In the genomic region with DNA sequence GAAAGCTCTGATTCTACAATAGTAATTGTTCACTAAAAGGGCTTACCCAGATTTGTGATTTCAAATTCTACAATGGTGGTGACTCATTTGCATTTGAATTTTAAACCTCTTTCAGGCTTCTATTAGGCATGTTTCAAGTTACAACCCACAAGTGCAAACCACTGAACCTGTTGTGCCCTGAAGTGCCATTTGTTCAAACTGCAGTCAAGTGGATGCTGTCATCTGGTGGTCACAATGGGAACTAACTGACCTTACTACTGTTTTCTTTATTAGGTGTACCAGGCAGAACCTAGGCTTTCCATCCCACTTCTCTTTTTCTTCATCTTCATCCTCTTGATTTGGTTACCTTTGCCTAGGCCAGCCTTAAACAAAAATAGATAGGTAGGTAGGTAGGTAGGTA, we compare ENCODE assay signal across 10 mouse cellular contexts. TPM values are rescaled to one million over a fixed set of nuclear protein-coding genes. Genes with fewer than 3 reads are reported as not detected.
DNase-seq lines count a peak whose midpoint lies in the region; ATAC-seq and TF ChIP-seq lines count a peak whose summit lies in the region.
"Had no signal": no experiment of that assay in that cellular context is flagged by ENCODE, and none has a peak within 500 bp of the region (broad histone marks: within the 10 kb centered on the region; RNA-seq: fewer than 3 reads in every experiment).

No protein-coding gene starts in this region.

- H3K4me1 ChIP-seq in heart, embryonic 11.5 days (ENCODE audit: control insufficient read depth, insufficient read depth, low read length) = peaks cover 9% of the 10 kb centered on the region; the same call in 1 of the 2 replicates
- H3K4me1 ChIP-seq in lung, adult 2 months (ENCODE audit: control insufficient read depth, insufficient read depth, low read length) = no peaks in the 10 kb centered on the region
- H3K4me1 ChIP-seq: embryonic facial prominence, embryonic 13.5 days; limb, embryonic 12.5 days had no signal

- H3K9ac ChIP-seq in heart, embryonic 11.5 days (ENCODE audit: low read depth, low read length) = no peak overlapping the region
- H3K9ac ChIP-seq: embryonic facial prominence, embryonic 13.5 days; limb, embryonic 12.5 days had no signal

- no peak overlapping the region for H3K27ac ChIP-seq in heart, embryonic 11.5 days (ENCODE audit: low read depth, low read length)
- H3K27ac ChIP-seq: embryonic facial prominence, embryonic 13.5 days; limb, embryonic 12.5 days had no signal

- no peaks in the 10 kb centered on the region for H3K27me3 ChIP-seq in heart, embryonic 11.5 days (ENCODE audit: control insufficient read depth, insufficient read depth, low read length)
- H3K27me3 ChIP-seq: embryonic facial prominence, embryonic 13.5 days; limb, embryonic 12.5 days had no signal

- H3K4me2 ChIP-seq in heart, embryonic 11.5 days = no peak overlapping the region
- H3K4me2 ChIP-seq: embryonic facial prominence, embryonic 13.5 days; limb, embryonic 12.5 days had no signal

- no peak for TF ChIP-seq POLR2A in lung, adult 2 months (IDR thresholded peaks at IDR 0.05; ENCODE audit: borderline replicate concordance, extremely low read depth, low read depth, low read length)

- peaks cover 5% of the 10 kb centered on the region; the same call in 1 of the 2 replicates for H3K36me3 ChIP-seq in heart, embryonic 11.5 days (ENCODE audit: control insufficient read depth, insufficient read depth, low read length)

- TF ChIP-seq CTCF in lung, adult 2 months (IDR thresholded peaks at IDR 0.05; ENCODE audit: insufficient read depth, low read length) = peak; percentile 57

- no peak for ATAC-seq in heart, embryonic 11.5 days (replicated peaks; ENCODE audit: insufficient number of reproducible peaks, low FRiP score, low TSS enrichment)

- H3K9me3 ChIP-seq in heart, embryonic 11.5 days (replicated peaks; ENCODE audit: control insufficient read depth, low read length) = no peaks in the 10 kb centered on the region
- H3K9me3 ChIP-seq: embryonic facial prominence, embryonic 13.5 days; limb, embryonic 12.5 days had no signal

- DNase-seq in heart, adult 8-10 months (ENCODE audit: low spot score) = peak; percentile 47
- peak; percentile 25 to 28 for DNase-seq in urinary bladder, postnatal 36 days (ENCODE audit: low spot score in 2 of 2)
- DNase-seq in urinary bladder, postnatal 4 days (ENCODE audit: low spot score in 2 of 2) = no peak
- peak; percentile 65 to 72 for DNase-seq in cerebellum, postnatal 10 days
- no peak for DNase-seq in lung, adult 2 months
- DNase-seq in yolk sac, embryonic 10.5 days (ENCODE audit: low spot score) = no peak
- DNase-seq in right cerebral cortex, postnatal 14 days = no peak

- H3K4me3 ChIP-seq in heart, embryonic 11.5 days (ENCODE audit: low read depth, low read length) = no peak overlapping the region
- H3K4me3 ChIP-seq in lung, adult 2 months (replicated peaks; ENCODE audit: extremely low read depth, low read depth, low read length) = no peak overlapping the region
- H3K4me3 ChIP-seq: embryonic facial prominence, embryonic 13.5 days; limb, embryonic 12.5 days had no signal

RNA-seq across cellular contexts. Expression of a gene that starts 46.8 kb away (rescaled TPM):
- total RNA-seq in heart, adult 8-10 months (2022) = 10 to 100 TPM; 12.6 to 14.0 (median 13.2) TPM
- polyA plus RNA-seq in heart, embryonic 11.5 days (2014; fragmentation: Nextera tagmentation; extraction: Ambion mirVana) = 36.8 and 49.2 TPM in 2 replicates
- 6.2 and 9.9 TPM in 2 replicates for polyA plus RNA-seq in lung, adult 2 months (2012; rRNA removed)

Comparison
In these comparisons a context has a peak if more than half of its experiments do, and no peak if none do; other contexts are left out.
1. DNase-seq: peak in heart, adult 8-10 months (single experiment), urinary bladder, postnatal 36 days (2 of 2) and cerebellum, postnatal 10 days (2 of 2); none in urinary bladder, postnatal 4 days (0 of 2), lung, adult 2 months (single experiment), yolk sac, embryonic 10.5 days (single experiment) and right cerebral cortex, postnatal 14 days (single experiment).